Mouse (Mus musculus) midbrain, embryonic 12.5 days (tissue): ENCODE data around the gene Tmem147. TPM values are rescaled to one million over a fixed set of nuclear protein-coding genes. Genes with fewer than 3 reads are reported as not detected.

ENCODE experiments used
- ATAC-seq: fragments of 200-750 bp; cut with Nextera tagmentation; 2 replicates; pipeline ENCODE4 v1.8.0; 2017; ENCODE audit warnings: low read depth, moderate TSS enrichment, moderate library complexity; ENCODE audit not compliant: low FRiP score
- H3K27ac ChIP-seq: fragments of 300-500 bp; sonication (generic); replicated peaks from 2 replicates; pipeline ENCODE4 v1.5.1; 2016; ENCODE audit warnings: mild to moderate bottlenecking
- H3K27me3 ChIP-seq: fragments of 300-500 bp; sonication (generic); 2 replicates; pipeline ENCODE4 v1.6.1; 2016; ENCODE audit warnings: mild to moderate bottlenecking
- H3K36me3 ChIP-seq: fragments of 300-500 bp; sonication (generic); 2 replicates; pipeline ENCODE4 v1.6.1; 2016
- H3K4me1 ChIP-seq: fragments of 300-500 bp; sonication (generic); 2 replicates; pipeline ENCODE4 v1.6.1; 2016
- H3K4me2 ChIP-seq: fragments of 300-500 bp; sonication (generic); replicated peaks from 2 replicates; pipeline ENCODE4 v1.6.1; 2016; ENCODE audit warnings: mild to moderate bottlenecking, moderate library complexity
- H3K4me3 ChIP-seq: fragments of 300-500 bp; sonication (generic); 2 replicates; pipeline ENCODE4 v1.5.1; 2016; ENCODE audit warnings: mild to moderate bottlenecking
- H3K9ac ChIP-seq: fragments of 300-500 bp; sonication (generic); replicated peaks from 2 replicates; pipeline ENCODE4 v1.6.1; 2016; ENCODE audit warnings: mild to moderate bottlenecking, moderate library complexity
- H3K9me3 ChIP-seq: fragments of 300-500 bp; sonication (generic); 2 replicates; pipeline ENCODE4 v1.6.1; 2016; ENCODE audit warnings: mild to moderate bottlenecking
- WGBS: fragments of 180-500 bp; shearing (Covaris S2); methylation state at CpG from one replicate; pipeline ENCODE4 v1.1.7; 2016; 5-methylcytosine and 5-hydroxymethylcytosine counted together
- polyA plus RNA-seq: library from polyadenylated mRNA; unstranded; fragments of >200 nt; fragmentation: Nextera tagmentation; extraction: Ambion mirVana; gene quantifications from 2 replicates; pipeline ENCODE4 v1.2.1, GENCODE M21; 2016

The Tmem147 gene
- polyA plus RNA-seq, 1 experiment from 2014 or later: 152 TPM

GRCm38 (mm10) chr7:30719669-30720068, 9.7 kb downstream of the Tmem147 start:
- peaks cover 45% of the 10 kb centered on the region for H3K27me3 ChIP-seq
- H3K4me2 ChIP-seq: no peak overlapping the region
- H3K27ac ChIP-seq: no peak overlapping the region
- no peak overlapping the region for H3K9ac ChIP-seq
- no peak for ATAC-seq
- 92% methylated on average over 5 of the region's 5 CpGs for WGBS
- H3K36me3 ChIP-seq: no peaks in the 10 kb centered on the region
- peaks cover 11% of the 10 kb centered on the region; the same call in 1 of the 2 replicates for H3K4me1 ChIP-seq
- no peak overlapping the region for H3K4me3 ChIP-seq
- no peaks in the 10 kb centered on the region for H3K9me3 ChIP-seq

- Histone ChIP-seq H3K4me3 (peak overlapping the region; percentile 36), H3K27me3 (peaks cover 49% of the 10 kb centered on the region), H3K36me3 (no peaks in the 10 kb centered on the region), H3K4me2 (peak overlapping the region; percentile 55), H3K9me3 (no peaks in the 10 kb centered on the region), H3K27ac (no peak overlapping the region), H3K4me1 (peaks cover 11% of the 10 kb centered on the region; the same call in 1 of the 2 replicates), H3K9ac (no peak overlapping the region; the same call in 1 of the 2 replicates)
- ATAC-seq: no peak; the same call in 1 of the 2 replicates
- 8% methylated on average over 14 of the region's 14 CpGs for WGBS
Measured at GRCm38 (mm10) chr7:30717716-30718046, 11.7 kb downstream of the Tmem147 start.

- H3K4me1 ChIP-seq: peaks cover 11% of the 10 kb centered on the region; the same call in 1 of the 2 replicates
Measured at GRCm38 (mm10) chr7:30717006-30717715, 12.2 kb downstream of the Tmem147 start.

DNA sequence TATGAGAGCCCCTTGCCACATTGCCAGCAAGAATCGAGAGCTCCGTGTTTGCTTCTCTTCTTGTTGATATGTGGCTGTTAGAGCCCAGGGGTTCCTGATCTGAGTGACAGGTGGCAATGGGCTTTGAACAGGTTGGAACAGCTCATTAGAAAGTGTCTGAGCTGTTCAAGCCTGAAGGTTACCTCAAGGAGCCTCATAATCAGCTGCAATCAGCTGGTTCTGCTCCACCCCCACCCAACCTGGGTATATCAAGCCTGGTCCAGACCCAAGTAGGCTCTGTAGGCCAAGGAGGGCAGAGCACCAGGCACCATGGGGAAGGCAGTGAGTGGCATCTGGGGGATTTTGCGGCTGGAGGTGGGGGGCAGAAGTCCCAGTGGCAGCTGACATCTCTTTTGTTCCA, 17.4 kb downstream of the Tmem147 start, which contains the start of gene Atp4a:
Gene Atp4a (plus strand): TSS at position 268 of the 400 bp plus-strand sequence.
- no peak within 1 kb of the TSS for H3K9ac ChIP-seq
- WGBS: 90% methylated on average over 3 of the region's 3 CpGs
- H3K4me3 ChIP-seq: no peak within 1 kb of the TSS
- H3K4me2 ChIP-seq: no peak within 1 kb of the TSS
- ATAC-seq: no peak
- H3K27me3 ChIP-seq: peaks cover 27% of the 10 kb centered on the region
- no peaks in the 10 kb centered on the region for H3K36me3 ChIP-seq
- H3K4me1 ChIP-seq: peaks cover 2% of the 10 kb centered on the region; the same call in 1 of the 2 replicates
- no peaks in the 10 kb centered on the region for H3K9me3 ChIP-seq
- no peak within 1 kb of the TSS for H3K27ac ChIP-seq

More at GRCm38 (mm10) chr7:30717006-30717715, 12.2 kb downstream of the Tmem147 start:
- Histone ChIP-seq H3K36me3 (no peaks in the 10 kb centered on the region), H3K27me3 (peaks cover 49% of the 10 kb centered on the region), H3K9ac (no peak overlapping the region; the same call in 1 of the 2 replicates), H3K4me3 (peak overlapping the region; percentile 36), H3K27ac (no peak overlapping the region), H3K9me3 (no peaks in the 10 kb centered on the region), H3K4me2 (peak overlapping the region; percentile 55)
- ATAC-seq: peak; percentile 96
- WGBS: 2% methylated on average over 43 of the region's 43 CpGs

GRCm38 (mm10) chr7:30707441-30707840, 21.9 kb downstream of the Tmem147 start:
- WGBS: 100% methylated on average over 1 of the region's 1 CpGs
- Histone ChIP-seq H3K9ac (no peak overlapping the region), H3K27ac (no peak overlapping the region), H3K4me1 (no peaks in the 10 kb centered on the region), H3K4me3 (no peak overlapping the region), H3K9me3 (no peaks in the 10 kb centered on the region), H3K4me2 (no peak overlapping the region), H3K36me3 (no peaks in the 10 kb centered on the region), H3K27me3 (no peaks in the 10 kb centered on the region)
- no peak for ATAC-seq

DNA sequence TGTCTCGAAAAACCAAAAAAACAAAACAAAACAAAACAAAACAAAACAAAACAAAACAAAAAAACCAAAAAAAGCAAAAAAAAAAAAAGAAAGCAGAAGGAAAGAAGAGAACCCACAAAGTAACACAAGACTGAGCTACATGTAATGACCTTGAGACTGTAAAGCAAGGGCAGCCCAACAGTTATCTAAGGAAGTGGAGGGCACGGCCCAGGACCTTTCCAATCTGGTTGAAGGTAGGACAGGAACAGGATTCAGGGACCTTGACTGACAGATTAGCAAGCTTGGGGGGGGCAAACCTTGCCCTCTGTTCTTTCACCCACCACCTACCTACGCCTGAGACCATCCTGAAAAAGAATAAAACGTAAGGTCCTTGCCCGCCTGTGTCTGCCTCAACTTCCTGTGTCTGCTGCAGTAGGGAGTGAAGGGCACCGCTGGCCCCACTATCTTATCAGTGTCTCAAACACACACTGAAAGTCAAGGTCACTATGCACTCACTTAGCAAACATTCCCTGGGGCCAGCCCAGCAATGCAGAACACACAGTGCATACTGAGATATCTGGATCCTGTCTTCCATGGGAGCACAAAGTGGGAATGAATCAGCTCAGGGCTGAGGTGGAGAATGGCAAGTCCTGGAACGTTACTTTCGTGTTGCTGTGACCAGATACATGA, 23.0 kb downstream of the Tmem147 start:
- H3K27me3 ChIP-seq: no peaks in the 10 kb centered on the region
- no peaks in the 10 kb centered on the region for H3K9me3 ChIP-seq
- H3K9ac ChIP-seq: no peak overlapping the region
- WGBS: 84% methylated on average over 8 of the region's 8 CpGs
- no peaks in the 10 kb centered on the region for H3K36me3 ChIP-seq
- no peaks in the 10 kb centered on the region for H3K4me1 ChIP-seq
- no peak overlapping the region for H3K4me2 ChIP-seq
- ATAC-seq: no peak
- no peak overlapping the region for H3K4me3 ChIP-seq
- H3K27ac ChIP-seq: no peak overlapping the region

- no peak for ATAC-seq
- Histone ChIP-seq H3K27me3 (no peaks in the 10 kb centered on the region), H3K27ac (no peak within 1 kb of the TSS), H3K9ac (no peak within 1 kb of the TSS), H3K4me1 (no peaks in the 10 kb centered on the region), H3K9me3 (no peaks in the 10 kb centered on the region), H3K4me2 (no peak within 1 kb of the TSS), H3K36me3 (no peaks in the 10 kb centered on the region), H3K4me3 (no peak within 1 kb of the TSS)
- WGBS: 46% methylated on average over 9 of the region's 9 CpGs
Measured at GRCm38 (mm10) chr7:30698589-30698988, 30.8 kb downstream of the Tmem147 start, which contains the start of gene 2200002J24Rik. 2200002J24Rik (plus strand) TSS chr7:30698926.

- WGBS: 68% methylated on average over 5 of the region's 5 CpGs
- Histone ChIP-seq H3K4me2 (no peak overlapping the region), H3K9ac (no peak overlapping the region), H3K36me3 (no peaks in the 10 kb centered on the region), H3K27me3 (no peaks in the 10 kb centered on the region), H3K9me3 (no peaks in the 10 kb centered on the region), H3K4me3 (no peak overlapping the region), H3K27ac (no peak overlapping the region), H3K4me1 (no peaks in the 10 kb centered on the region)
- no peak for ATAC-seq
Measured at GRCm38 (mm10) chr7:30698101-30698500, 31.2 kb downstream of the Tmem147 start.

DNA sequence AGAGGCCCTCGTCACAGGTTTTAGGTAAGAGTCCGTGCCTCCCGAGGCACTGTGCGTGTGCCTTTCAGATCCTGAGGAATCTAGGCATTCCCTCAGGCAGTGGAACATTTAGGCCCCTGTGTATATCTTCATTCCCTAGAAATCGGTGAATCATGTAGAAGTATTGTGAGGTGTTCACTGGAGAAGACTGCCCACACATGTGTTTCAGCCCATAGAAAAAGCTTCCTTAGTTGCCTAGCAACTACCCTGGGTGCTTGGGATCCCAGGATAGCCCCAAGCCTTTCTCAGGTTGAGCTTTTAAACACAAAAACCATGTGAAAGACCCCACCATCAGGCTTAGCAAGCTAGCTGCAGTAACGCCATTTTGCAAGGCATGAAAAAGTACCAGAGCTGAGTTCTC, 41.0 kb downstream of the Tmem147 start:
- Histone ChIP-seq H3K4me3 (no peak overlapping the region), H3K9ac (no peak overlapping the region), H3K36me3 (no peaks in the 10 kb centered on the region), H3K4me1 (no peaks in the 10 kb centered on the region), H3K4me2 (no peak overlapping the region), H3K9me3 (no peaks in the 10 kb centered on the region), H3K27ac (no peak overlapping the region), H3K27me3 (peaks cover 24% of the 10 kb centered on the region)
- ATAC-seq: no peak
- 73% methylated on average over 6 of the region's 6 CpGs for WGBS

DNA sequence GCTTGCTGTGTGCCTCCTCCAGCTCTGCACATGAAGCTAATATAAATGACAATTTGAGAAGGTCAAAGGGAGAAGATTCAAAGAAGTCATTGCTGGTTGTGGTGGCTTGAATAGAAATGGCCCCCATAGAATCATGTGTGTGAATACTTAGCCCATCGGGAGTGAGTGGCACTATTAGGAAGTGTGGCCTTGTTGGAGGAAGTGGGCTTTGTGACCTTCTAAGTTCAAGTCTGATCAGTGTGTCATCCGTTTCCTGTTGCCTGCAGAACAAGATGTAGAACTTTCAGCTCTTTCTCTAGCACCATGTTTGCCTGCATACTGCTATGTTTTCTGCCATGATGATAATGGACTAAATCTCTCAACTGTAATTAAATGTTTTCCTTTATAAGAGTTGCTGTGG, 45.9 kb downstream of the Tmem147 start:
- no peak overlapping the region for H3K4me3 ChIP-seq
- H3K9me3 ChIP-seq: 0 out of 2 replicates have a peak, but pooled peaks cover 2% of the 10 kb centered on the region
- no peak overlapping the region for H3K9ac ChIP-seq
- H3K4me1 ChIP-seq: no peaks in the 10 kb centered on the region
- ATAC-seq: no peak
- 78% methylated on average over 2 of the region's 2 CpGs for WGBS
- H3K4me2 ChIP-seq: no peak overlapping the region
- peaks cover 23% of the 10 kb centered on the region for H3K27me3 ChIP-seq
- no peaks in the 10 kb centered on the region for H3K36me3 ChIP-seq
- no peak overlapping the region for H3K27ac ChIP-seq

DNA sequence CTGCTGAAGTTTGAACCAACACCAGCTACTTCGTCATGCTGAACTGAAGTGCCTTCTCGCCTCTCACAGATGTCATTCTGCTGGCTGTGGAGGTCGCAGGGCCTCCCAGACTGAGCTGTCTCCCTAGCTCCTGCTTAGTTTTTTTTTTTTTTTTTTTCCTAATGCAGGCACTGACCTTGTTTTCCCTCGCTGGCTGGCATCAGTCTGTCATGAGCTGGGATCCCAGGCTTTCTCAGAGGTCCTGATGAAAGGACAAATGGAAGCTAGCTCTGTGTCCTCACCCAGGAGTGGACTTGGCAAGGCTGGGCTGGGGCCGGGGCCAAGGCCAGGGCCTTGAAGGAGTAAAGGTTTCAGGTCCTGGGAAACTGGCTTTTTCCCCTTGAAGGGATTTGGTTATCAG, 47.4 kb downstream of the Tmem147 start:
- H3K9ac ChIP-seq: no peak overlapping the region
- H3K4me2 ChIP-seq: no peak overlapping the region
- WGBS: 66% methylated on average over 5 of the region's 5 CpGs
- ATAC-seq: no peak
- no peak overlapping the region for H3K27ac ChIP-seq
- H3K27me3 ChIP-seq: peaks cover 8% of the 10 kb centered on the region; the same call in 1 of the 2 replicates
- H3K9me3 ChIP-seq: 0 out of 2 replicates have a peak, but pooled peaks cover 4% of the 10 kb centered on the region
- H3K4me1 ChIP-seq: no peaks in the 10 kb centered on the region
- H3K4me3 ChIP-seq: no peak overlapping the region
- H3K36me3 ChIP-seq: no peaks in the 10 kb centered on the region

DNA sequence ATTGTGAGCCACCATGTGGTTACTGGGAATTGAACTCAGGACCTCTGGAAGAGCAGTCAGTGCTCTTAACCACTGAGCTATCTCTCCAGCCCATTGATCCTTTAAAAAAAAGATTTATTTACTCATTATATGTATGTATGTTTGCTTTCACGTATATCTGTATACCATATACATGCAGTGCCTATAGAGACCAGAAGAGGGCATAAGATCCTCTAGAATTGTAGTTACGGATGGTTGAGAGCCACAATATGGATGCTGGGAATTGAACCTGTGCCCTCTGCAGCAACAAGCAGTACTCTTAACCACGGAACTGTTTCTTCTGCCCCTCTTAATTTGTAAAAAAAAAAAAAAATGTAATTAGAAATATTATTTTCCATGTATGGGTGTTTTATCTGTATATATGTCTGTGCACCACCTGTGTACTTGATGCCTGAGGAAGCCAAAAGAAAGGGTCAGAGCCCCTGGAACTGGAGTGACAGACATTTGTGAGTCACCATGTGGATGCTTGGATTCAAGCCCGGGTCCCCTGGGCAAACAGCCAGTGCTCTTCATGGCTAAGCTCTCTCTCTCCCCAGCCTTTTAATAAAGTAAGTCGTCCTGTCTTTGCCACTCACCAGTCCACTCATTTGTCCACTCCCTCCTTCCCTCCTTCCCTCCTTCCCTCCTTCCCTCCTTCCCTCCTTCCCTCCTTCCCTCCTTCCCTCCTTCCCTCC, 50.9 kb downstream of the Tmem147 start:
- no peak overlapping the region for H3K27ac ChIP-seq
- WGBS: 67% methylated on average over 5 of the region's 5 CpGs
- H3K4me1 ChIP-seq: no peaks in the 10 kb centered on the region
- H3K4me2 ChIP-seq: no peak overlapping the region
- no peak overlapping the region for H3K4me3 ChIP-seq
- 0 out of 2 replicates have a peak, but pooled peaks cover 4% of the 10 kb centered on the region for H3K9me3 ChIP-seq
- H3K36me3 ChIP-seq: no peaks in the 10 kb centered on the region
- no peak for ATAC-seq
- 0 out of 2 replicates have a peak, but pooled peaks cover 3% of the 10 kb centered on the region for H3K27me3 ChIP-seq
- H3K9ac ChIP-seq: no peak overlapping the region
